Mouse (Mus musculus) stomach, embryonic 14.5 days (tissue): ENCODE data around the gene Pld5. TPM values are rescaled to one million over a fixed set of nuclear protein-coding genes. Genes with fewer than 3 reads are reported as not detected.

Experiments
- ATAC-seq: fragments of 200-750 bp; cut with Nextera tagmentation; 2 replicates; pipeline ENCODE4 v1.8.0; 2017; ENCODE audit warnings: low read depth, moderate TSS enrichment; ENCODE audit not compliant: insufficient number of reproducible peaks, insufficient read depth, low FRiP score
- H3K27ac ChIP-seq: fragments of 300-500 bp; sonication (generic); 2 replicates; pipeline ENCODE4 v1.5.1; 2014; ENCODE audit warnings: mild to moderate bottlenecking, low read length, moderate library complexity, mixed read lengths
- H3K27me3 ChIP-seq: fragments of 300-500 bp; sonication (generic); 2 replicates; pipeline ENCODE4 v1.6.1; 2014; ENCODE audit warnings: low read length, control low read depth, mixed read lengths; ENCODE audit not compliant: control insufficient read depth, insufficient read depth
- H3K36me3 ChIP-seq: fragments of 300-500 bp; sonication (generic); 2 replicates; pipeline ENCODE4 v1.6.1; 2014; ENCODE audit warnings: mild to moderate bottlenecking, control low read depth, low read length, moderate library complexity, mixed read lengths; ENCODE audit not compliant: control insufficient read depth, insufficient read depth
- H3K4me1 ChIP-seq: fragments of 300-500 bp; sonication (generic); 2 replicates; pipeline ENCODE4 v1.6.1; 2014; ENCODE audit warnings: low read length, control low read depth, mixed read lengths; ENCODE audit not compliant: control insufficient read depth, insufficient read depth
- H3K4me2 ChIP-seq: fragments of 300-500 bp; sonication (generic); replicated peaks from 2 replicates; pipeline ENCODE4 v1.6.1; 2014; ENCODE audit warnings: low read depth, low read length, control low read depth
- H3K4me3 ChIP-seq: fragments of 300-500 bp; sonication (generic); 2 replicates; pipeline ENCODE4 v1.5.1; 2014; ENCODE audit warnings: low read depth, low read length, control low read depth
- H3K9ac ChIP-seq: fragments of 300-500 bp; sonication (generic); replicated peaks from 2 replicates; pipeline ENCODE4 v1.6.1; 2014; ENCODE audit warnings: low read depth, mild to moderate bottlenecking, control low read depth, low read length, moderate library complexity, mixed read lengths
- H3K9me3 ChIP-seq: fragments of 300-500 bp; sonication (generic); 2 replicates; pipeline ENCODE4 v1.6.1; 2016; ENCODE audit warnings: low read depth, low read length, control low read depth; ENCODE audit not compliant: control insufficient read depth
- WGBS: fragments of 180-500 bp; shearing (Covaris S2); extraction: QIAGEN DNeasy Blood & Tissue Kit; methylation state at CpG from one replicate; pipeline ENCODE4 v1.1.7; 2014; 5-methylcytosine and 5-hydroxymethylcytosine counted together
- polyA plus RNA-seq: library from polyadenylated mRNA; unstranded; fragments of >200 nt; fragmentation: Nextera tagmentation; extraction: Ambion mirVana; gene quantifications from 2 replicates; pipeline ENCODE4 v1.2.1, GENCODE M21; 2014

Gene Pld5
- polyA plus RNA-seq, result 1.2 and 1.4 TPM in 2 replicates

GRCm38 (mm10) chr1:176274667-176275610 lies at the start of gene Pld5:
Pld5 (minus strand) TSS chr1:176275312.
- Histone ChIP-seq H3K4me3 (peak within 1 kb of the TSS; percentile 44), H3K4me2 (peak within 1 kb of the TSS; percentile 95), H3K36me3 (no peaks in the 10 kb centered on the region), H3K9ac (peak within 1 kb of the TSS; percentile 28; the same call in 1 of the 2 replicates), H3K4me1 (no peaks in the 10 kb centered on the region), H3K27ac (no peak within 1 kb of the TSS), H3K9me3 (no peaks in the 10 kb centered on the region), H3K27me3 (peaks cover 7% of the 10 kb centered on the region; the same call in 1 of the 2 replicates)
- under 1% methylated on average over 81 of the region's 86 CpGs for WGBS
- peak; percentile 89 for ATAC-seq

DNA sequence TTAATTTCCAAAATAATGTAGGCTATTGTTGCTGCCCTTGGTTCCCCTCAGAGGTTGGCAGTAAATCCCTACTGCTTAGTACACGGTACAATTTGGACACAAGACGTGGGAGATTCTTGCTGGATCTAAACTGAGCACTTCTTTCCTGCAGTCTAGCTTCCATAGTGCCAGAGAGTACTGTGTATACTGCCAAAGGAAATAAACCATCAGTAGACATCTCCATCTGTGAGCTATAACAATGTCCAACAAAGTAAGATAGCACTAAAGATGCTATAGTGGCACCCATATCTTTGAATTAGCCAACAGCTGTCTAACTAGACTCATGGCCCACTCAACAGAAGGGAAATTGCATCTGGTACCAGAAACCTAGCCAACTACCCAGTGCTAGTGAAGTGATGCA lies 40.0 kb upstream of the Pld5 start:
- no peaks in the 10 kb centered on the region for H3K9me3 ChIP-seq
- H3K4me1 ChIP-seq, result no peaks in the 10 kb centered on the region
- no peak overlapping the region for H3K27ac ChIP-seq
- H3K4me2 ChIP-seq, result no peak overlapping the region
- H3K27me3 ChIP-seq, result no peaks in the 10 kb centered on the region
- 77% methylated on average over 2 of the region's 2 CpGs for WGBS
- no peak for ATAC-seq
- H3K36me3 ChIP-seq, result no peaks in the 10 kb centered on the region
- H3K4me3 ChIP-seq, result no peak overlapping the region
- no peak overlapping the region for H3K9ac ChIP-seq

GRCm38 (mm10) chr1:176310174-176310573 lies 35.1 kb upstream of the Pld5 start:
- Histone ChIP-seq H3K27ac (no peak overlapping the region), H3K36me3 (no peaks in the 10 kb centered on the region), H3K4me2 (no peak overlapping the region), H3K9ac (no peak overlapping the region), H3K4me1 (no peaks in the 10 kb centered on the region), H3K9me3 (no peaks in the 10 kb centered on the region), H3K4me3 (no peak overlapping the region), H3K27me3 (no peaks in the 10 kb centered on the region)
- no peak for ATAC-seq
- WGBS, result 71% methylated on average over 3 of the region's 3 CpGs

DNA sequence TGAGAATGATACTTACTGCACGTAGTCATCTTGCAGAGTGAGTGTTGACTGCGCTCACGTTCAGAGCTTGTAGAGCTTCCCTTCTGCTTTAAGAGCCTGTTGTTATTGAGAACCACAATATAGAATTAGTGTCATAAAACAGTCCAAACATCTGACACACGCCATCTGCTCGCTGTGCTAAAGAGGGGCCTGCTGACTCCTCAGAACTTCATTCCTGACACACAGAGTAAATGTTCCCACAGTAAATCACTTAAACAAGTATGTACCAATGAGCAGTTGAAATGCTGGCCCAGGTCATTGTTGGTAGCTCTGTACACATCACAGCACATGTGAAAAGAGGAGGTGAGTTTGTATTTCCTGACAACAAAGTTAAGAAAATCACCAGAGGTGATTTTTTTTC lies 14.3 kb upstream of the Pld5 start:
- no peak overlapping the region for H3K4me2 ChIP-seq
- peak; percentile 28; the same call in 1 of the 2 replicates for ATAC-seq
- H3K4me1 ChIP-seq, result 0 out of 2 replicates have a peak, but pooled peaks cover 2% of the 10 kb centered on the region
- no peaks in the 10 kb centered on the region for H3K36me3 ChIP-seq
- 39% methylated on average over 5 of the region's 5 CpGs for WGBS
- no peaks in the 10 kb centered on the region for H3K27me3 ChIP-seq
- H3K27ac ChIP-seq, result no peak overlapping the region
- no peaks in the 10 kb centered on the region for H3K9me3 ChIP-seq
- no peak overlapping the region for H3K9ac ChIP-seq
- no peak overlapping the region for H3K4me3 ChIP-seq

- Histone ChIP-seq H3K4me2 (peak overlapping the region; percentile 95), H3K36me3 (no peaks in the 10 kb centered on the region), H3K4me1 (no peaks in the 10 kb centered on the region), H3K9me3 (no peaks in the 10 kb centered on the region), H3K4me3 (peak overlapping the region; percentile 44), H3K27me3 (peaks cover 7% of the 10 kb centered on the region; the same call in 1 of the 2 replicates), H3K27ac (no peak overlapping the region), H3K9ac (peak overlapping the region; percentile 28; the same call in 1 of the 2 replicates)
- WGBS, result 12% methylated on average over 11 of the region's 11 CpGs
- no peak for ATAC-seq
These were observed 484 bp upstream of the Pld5 start for GRCm38 (mm10) chr1:176275611-176275980.

- H3K4me1 ChIP-seq, result no peaks in the 10 kb centered on the region
- H3K27me3 ChIP-seq, result no peaks in the 10 kb centered on the region
- no peaks in the 10 kb centered on the region for H3K9me3 ChIP-seq
- no peak for ATAC-seq
- 62% methylated on average over 5 of the region's 5 CpGs for WGBS
- H3K4me3 ChIP-seq, result no peak overlapping the region
- H3K4me2 ChIP-seq, result no peak overlapping the region
- no peak overlapping the region for H3K27ac ChIP-seq
- H3K36me3 ChIP-seq, result no peaks in the 10 kb centered on the region
- no peak overlapping the region for H3K9ac ChIP-seq
These were observed 26.4 kb downstream of the Pld5 start for GRCm38 (mm10) chr1:176248717-176249030.

GRCm38 (mm10) chr1:176247885-176248716 lies 27.0 kb downstream of the Pld5 start:
- Histone ChIP-seq H3K4me2 (no peak overlapping the region), H3K27me3 (no peaks in the 10 kb centered on the region), H3K4me3 (no peak overlapping the region), H3K4me1 (no peaks in the 10 kb centered on the region), H3K27ac (no peak overlapping the region), H3K9ac (no peak overlapping the region), H3K9me3 (no peaks in the 10 kb centered on the region), H3K36me3 (no peaks in the 10 kb centered on the region)
- 79% methylated on average over 9 of the region's 9 CpGs for WGBS
- ATAC-seq, result no peak

DNA sequence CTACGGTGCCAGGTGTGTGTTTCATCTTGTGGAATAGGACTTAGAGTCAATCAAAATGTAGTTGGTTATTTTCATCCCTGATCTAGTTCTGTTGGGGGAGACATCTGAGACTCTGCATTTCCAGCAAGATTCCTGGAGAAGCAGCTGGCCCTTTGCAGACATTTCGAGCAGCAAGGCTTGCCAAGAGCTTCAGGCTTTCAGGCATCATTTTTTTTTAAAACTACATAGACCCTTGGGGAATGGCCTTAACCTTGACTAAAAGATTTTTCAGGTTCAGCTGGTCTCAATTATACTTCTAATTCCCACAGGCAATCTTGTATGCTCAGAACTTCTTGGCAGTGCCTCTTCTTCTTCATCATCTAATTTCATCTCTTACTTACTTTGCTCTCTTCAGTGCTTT lies 35.9 kb downstream of the Pld5 start:
- H3K27ac ChIP-seq, result no peak overlapping the region
- ATAC-seq, result no peak
- no peaks in the 10 kb centered on the region for H3K36me3 ChIP-seq
- no peaks in the 10 kb centered on the region for H3K27me3 ChIP-seq
- no peaks in the 10 kb centered on the region for H3K4me1 ChIP-seq
- no peak overlapping the region for H3K4me3 ChIP-seq
- no peak overlapping the region for H3K4me2 ChIP-seq
- H3K9me3 ChIP-seq, result no peaks in the 10 kb centered on the region
- WGBS, result 87% methylated on average over 2 of the region's 2 CpGs
- no peak overlapping the region for H3K9ac ChIP-seq
